Mouse (Mus musculus): ENCODE results near the gene Rpp25l.

The Rpp25l gene

GRCm38 (mm10) chr4:41665009-41665675 is 48.2 kb downstream of the Rpp25l start:
- no peak for DNase-seq

- DNase-seq, result no peak
These were observed 48.8 kb downstream of the Rpp25l start for GRCm38 (mm10) chr4:41664533-41664932.

- DNase-seq, result no peak
These were observed 49.7 kb downstream of the Rpp25l start for GRCm38 (mm10) chr4:41663614-41664013.

GRCm38 (mm10) chr4:41662723-41663122 is 50.6 kb downstream of the Rpp25l start:
- DNase-seq, result no peak
